Mouse (Mus musculus): ENCODE measurements around the gene Rell1.

- TF ChIP-seq CTCF (IDR thresholded peaks at IDR 0.05) (no peak), EP300 (IDR thresholded peaks at IDR 0.05; ENCODE audit: insufficient read depth, low read depth, low read length) (no peak), POLR2A (IDR thresholded peaks at IDR 0.05; ENCODE audit: insufficient read depth, low read depth, low read length) (no peak)
Observed at GRCm38 (mm10) chr5:63914896-63915295, 53.8 kb downstream of the Rell1 start.
